Mouse (Mus musculus) CH12.LX (cell line): ENCODE measurements around the gene Mpz. TPM values are rescaled to one million over a fixed set of nuclear protein-coding genes. Genes with fewer than 3 reads are reported as not detected.
A peak's percentile ranks its signal among the peaks of the same experiment; 100 is the strongest.

Experiments used
- DNase-seq: peaks from one replicate; pipeline ENCODE4 v3.0.0-alpha.2; 2013; ENCODE audit errors: extremely low read depth
- H3K27ac ChIP-seq: 2 replicates; pipeline ENCODE4 v1.5.1; 2012; ENCODE audit warnings: low read depth, mild to moderate bottlenecking, control low read depth, moderate library complexity; ENCODE audit not compliant: insufficient read depth
- H3K27me3 ChIP-seq: replicated peaks from 2 replicates; pipeline ENCODE3; 2012; ENCODE audit warnings: inconsistent platforms
- H3K36me3 ChIP-seq, 2 experiments: replicated peaks in 1 of 2; 2 replicates each; pipeline versions ENCODE3 to v1.6.1; 2012; ENCODE audit warnings: inconsistent platforms in 1 of 2, low read length in 1 of 2, mild to moderate bottlenecking in 1 of 2, mixed read lengths in 1 of 2, moderate library complexity in 1 of 2; ENCODE audit not compliant: control insufficient read depth in 1 of 2, insufficient read depth in 1 of 2
- H3K4me1 ChIP-seq, 2 experiments: 2 replicates each; pipeline ENCODE4 v1.6.1; 2012; ENCODE audit warnings: inconsistent platforms in 1 of 2, moderate library complexity in 1 of 2; ENCODE audit not compliant: insufficient read depth in 2 of 2, control insufficient read depth in 1 of 2
- H3K4me2 ChIP-seq: 2 replicates; pipeline ENCODE4 v1.6.1; 2012; ENCODE audit warnings: low read depth, mild to moderate bottlenecking, control low read depth; ENCODE audit not compliant: poor library complexity, insufficient read depth, severe bottlenecking
- H3K4me3 ChIP-seq, 3 experiments: fragments of 150-350 bp in 1 of 3; sonication (generic) in 1 of 3; replicated peaks in 1 of 3; 2 replicates each; pipeline versions ENCODE3 to v1.5.1; 2011 to 2012; ENCODE audit warnings: low read depth in 2 of 3, low read length in 2 of 3, mild to moderate bottlenecking in 2 of 3, moderate library complexity in 2 of 3, control low read depth in 1 of 3, improper control_type of control experiment in 1 of 3, inconsistent platforms in 1 of 3, mixed read lengths in 1 of 3; ENCODE audit not compliant: poor library complexity in 1 of 3
- H3K79me2 ChIP-seq: replicated peaks from 2 replicates; pipeline ENCODE4 v1.6.1; 2012; ENCODE audit warnings: mild to moderate bottlenecking, moderate library complexity; ENCODE audit not compliant: control insufficient read depth, poor library complexity, insufficient read depth, severe bottlenecking; ENCODE audit errors: extremely low read depth
- H3K9ac ChIP-seq: 2 replicates; pipeline ENCODE4 v1.6.1; 2012; ENCODE audit warnings: low read depth, mild to moderate bottlenecking, control low read depth, moderate library complexity; ENCODE audit not compliant: insufficient read depth
- H3K9me3 ChIP-seq: replicated peaks from 2 replicates; pipeline ENCODE3; 2012; ENCODE audit warnings: low read length, inconsistent platforms, mixed read lengths
- BHLHE40 ChIP-seq: IDR thresholded peaks from 2 replicates; pipeline ENCODE4 v1.6.1; 2011; ENCODE audit warnings: mild to moderate bottlenecking, low read depth, low read length, improper control_type of control experiment
- CHD1 ChIP-seq: IDR thresholded peaks from 2 replicates; pipeline ENCODE4 v1.6.1; 2012; ENCODE audit warnings: low read depth, low read length, improper control_type of control experiment, inconsistent platforms
- CHD2 ChIP-seq: IDR thresholded peaks from 2 replicates; pipeline ENCODE4 v1.6.1; 2011; ENCODE audit warnings: low read length, improper control_type of control experiment
- CTCF ChIP-seq, 2 experiments: IDR thresholded peaks in 1 of 2; conservative IDR thresholded peaks in 1 of 2; 2 replicates each; pipeline ENCODE4 v1.5.1; 2011 to 2012; ENCODE audit warnings: low read depth in 2 of 2, low read length in 2 of 2, improper control_type of control experiment in 1 of 2, inconsistent platforms in 1 of 2, mild to moderate bottlenecking in 1 of 2, moderate library complexity in 1 of 2
- E2F4 ChIP-seq: IDR thresholded peaks from 2 replicates; pipeline ENCODE4 v1.6.1; 2011; ENCODE audit warnings: low read depth, low read length, improper control_type of control experiment; ENCODE audit not compliant: insufficient replicate concordance
- ELF1 ChIP-seq: IDR thresholded peaks from 2 replicates; pipeline ENCODE4 v1.6.1; 2014; ENCODE audit warnings: low read depth, mild to moderate bottlenecking, inconsistent platforms, low read length, improper control_type of control experiment
- EP300 ChIP-seq: IDR thresholded peaks from 2 replicates; pipeline ENCODE4 v1.6.1; 2011; ENCODE audit warnings: low read length, improper control_type of control experiment
- ETS1 ChIP-seq: conservative IDR thresholded peaks from 2 replicates; pipeline ENCODE4 v1.6.1; 2012; ENCODE audit warnings: low read depth, mild to moderate bottlenecking, inconsistent platforms, low read length, improper control_type of control experiment, moderate library complexity
- GABPA ChIP-seq: IDR thresholded peaks from 2 replicates; pipeline ENCODE4 v1.6.1; 2012; ENCODE audit warnings: low read depth, low read length, improper control_type of control experiment, inconsistent platforms; ENCODE audit not compliant: insufficient replicate concordance
- HCFC1 ChIP-seq: IDR thresholded peaks from 2 replicates; pipeline ENCODE4 v1.6.1; 2012; ENCODE audit warnings: low read depth, mild to moderate bottlenecking, inconsistent platforms, low read length, improper control_type of control experiment
- IRF4 ChIP-seq: IDR thresholded peaks from 2 replicates; pipeline ENCODE4 v1.6.1; 2014; ENCODE audit warnings: low read depth, mild to moderate bottlenecking, inconsistent platforms, low read length, improper control_type of control experiment
- JUN ChIP-seq: IDR thresholded peaks from 2 replicates; pipeline ENCODE4 v1.6.1; 2011; ENCODE audit warnings: low read depth, mild to moderate bottlenecking, low read length, improper control_type of control experiment, moderate library complexity; ENCODE audit not compliant: insufficient read depth
- JUND ChIP-seq: conservative IDR thresholded peaks from 2 replicates; pipeline ENCODE4 v1.6.1; 2011; ENCODE audit warnings: low read depth, low read length, improper control_type of control experiment
- KAT2A ChIP-seq: IDR thresholded peaks from 2 replicates; pipeline ENCODE4 v1.6.1; 2012; ENCODE audit warnings: low read length, improper control_type of control experiment, inconsistent platforms; ENCODE audit not compliant: insufficient replicate concordance
- MAFK ChIP-seq: IDR thresholded peaks from 2 replicates; pipeline ENCODE4 v1.6.1; 2011; ENCODE audit warnings: low read length, improper control_type of control experiment; ENCODE audit not compliant: insufficient replicate concordance
- MAX ChIP-seq: IDR thresholded peaks from 2 replicates; pipeline ENCODE4 v1.6.1; 2011; ENCODE audit warnings: low read length, improper control_type of control experiment
- MAZ ChIP-seq: IDR thresholded peaks from 2 replicates; pipeline ENCODE4 v1.6.1; 2012; ENCODE audit warnings: low read depth, mild to moderate bottlenecking, inconsistent platforms, low read length, improper control_type of control experiment, moderate library complexity
- MEF2A ChIP-seq: IDR thresholded peaks from 2 replicates; pipeline ENCODE4 v1.6.1; 2014; ENCODE audit warnings: low read depth, mild to moderate bottlenecking, inconsistent platforms, low read length, improper control_type of control experiment, borderline replicate concordance
- MYC ChIP-seq: IDR thresholded peaks from 2 replicates; pipeline ENCODE4 v1.6.1; 2011; ENCODE audit warnings: low read depth, mild to moderate bottlenecking, improper control_type of control experiment, low read length
- NELFE ChIP-seq: IDR thresholded peaks from 2 replicates; pipeline ENCODE4 v1.6.1; 2011; ENCODE audit warnings: low read depth, low read length, improper control_type of control experiment
- NRF1 ChIP-seq: IDR thresholded peaks from 2 replicates; pipeline ENCODE4 v1.6.1; 2014; ENCODE audit warnings: low read depth, mild to moderate bottlenecking, inconsistent platforms, low read length, improper control_type of control experiment, moderate library complexity
- POLR2A ChIP-seq: IDR thresholded peaks from 2 replicates; pipeline ENCODE4 v1.6.1; 2011; ENCODE audit warnings: low read depth, mild to moderate bottlenecking, improper control_type of control experiment, low read length
- POLR2AphosphoS2 ChIP-seq: IDR thresholded peaks from 2 replicates; pipeline ENCODE4 v1.6.1; 2011; ENCODE audit warnings: low read depth, low read length, improper control_type of control experiment
- RAD21 ChIP-seq: IDR thresholded peaks from 2 replicates; pipeline ENCODE4 v1.6.1; 2011; ENCODE audit warnings: low read depth, mild to moderate bottlenecking, low read length, improper control_type of control experiment, moderate library complexity
- RCOR1 ChIP-seq: conservative IDR thresholded peaks from 2 replicates; pipeline ENCODE4 v1.6.1; 2012; ENCODE audit warnings: low read depth, mild to moderate bottlenecking, inconsistent platforms, low read length, improper control_type of control experiment
- SIN3A ChIP-seq: IDR thresholded peaks from 2 replicates; pipeline ENCODE4 v1.6.1; 2012; ENCODE audit warnings: low read length, improper control_type of control experiment, inconsistent platforms
- SMC3 ChIP-seq: IDR thresholded peaks from 2 replicates; pipeline ENCODE4 v1.6.1; 2011; ENCODE audit warnings: low read depth, low read length, improper control_type of control experiment
- TBP ChIP-seq: conservative IDR thresholded peaks from 2 replicates; pipeline ENCODE4 v1.6.1; 2011; ENCODE audit warnings: low read depth, low read length, improper control_type of control experiment
- TCF12 ChIP-seq: IDR thresholded peaks from 2 replicates; pipeline ENCODE4 v1.6.1; 2014; ENCODE audit warnings: low read depth, mild to moderate bottlenecking, inconsistent platforms, low read length, improper control_type of control experiment
- UBTF ChIP-seq: IDR thresholded peaks from 2 replicates; pipeline ENCODE4 v1.6.1; 2012; ENCODE audit warnings: low read depth, mild to moderate bottlenecking, inconsistent platforms, low read length, improper control_type of control experiment, moderate library complexity
- USF1 ChIP-seq: IDR thresholded peaks from 2 replicates; pipeline ENCODE4 v1.6.1; 2014; ENCODE audit warnings: low read depth, mild to moderate bottlenecking, inconsistent platforms, low read length, improper control_type of control experiment
- USF2 ChIP-seq: conservative IDR thresholded peaks from 2 replicates; pipeline ENCODE4 v1.6.1; 2011; ENCODE audit warnings: low read depth, low read length, improper control_type of control experiment
- ZC3H11A ChIP-seq: IDR thresholded peaks from 2 replicates; pipeline ENCODE4 v1.6.1; 2012; ENCODE audit warnings: low read depth, mild to moderate bottlenecking, inconsistent platforms, low read length, improper control_type of control experiment
- ZKSCAN1 ChIP-seq: IDR thresholded peaks from 2 replicates; pipeline ENCODE4 v1.6.1; 2012; ENCODE audit warnings: low read depth, inconsistent platforms, low read length, improper control_type of control experiment, borderline replicate concordance
- ZMIZ1 ChIP-seq: IDR thresholded peaks from 2 replicates; pipeline ENCODE4 v1.6.1; 2012; ENCODE audit warnings: low read depth, mild to moderate bottlenecking, inconsistent platforms, low read length, improper control_type of control experiment
- dilution Hi-C: fragments of 300-500 bp; cut with MboI; formaldehyde crosslinking; loops from 2 replicates; pipeline ENCODE4 v1.14.3; 2020; ENCODE audit warnings: low sequenced_read_pairs; ENCODE audit not compliant: extremely low pct_unique_long_range_greater_than_20kb, extremely low pct_ligation_motif_present
- in situ Hi-C: fragments of 300-500 bp; cut with MboI; formaldehyde crosslinking; loops from 3 replicates; pipeline ENCODE4 v1.14.3; 2019; ENCODE audit warnings: low sequenced_read_pairs, low pct_ligation_motif_present, low pct_unique_long_range_greater_than_20kb, mixed read lengths
- polyA plus RNA-seq: library from polyadenylated mRNA; unstranded; fragments of >175 nt; gene quantifications from 2 replicates; pipeline ENCODE4 v1.2.1, GENCODE M21; 2012; ENCODE audit warnings: low read depth; ENCODE audit not compliant: insufficient read length
- total RNA-seq, 2 experiments: library from RNA; depleted of rRNA; stranded (reverse); fragments of 300-350 nt in 1 of 2; fragments of >200 nt in 1 of 2; gene quantifications; 2 replicates each; pipeline ENCODE4 v1.2.3; 2012 to 2014

Mpz gene
- total and polyA plus RNA-seq, 3 experiments: 0.21 to 0.49 TPM; not detected in 1

- Histone ChIP-seq H3K36me3 (no peaks in the 10 kb centered on the region), H3K4me3 (peak overlapping the region; percentile 56 to 66 (median 62)), H3K27ac (0 out of 2 replicates have a peak overlapping the region, but pooled peaks have one; percentile 10), H3K79me2 (no peaks in the 10 kb centered on the region), H3K9ac (peak overlapping the region; percentile 28; the same call in 1 of the 2 replicates), H3K9me3 (peaks cover 3% of the 10 kb centered on the region), H3K4me1 (peaks cover 0 to 12% of the 10 kb centered on the region in 2 experiments; a peak in 2 of 4 replicates), H3K4me2 (peak overlapping the region; percentile 92), H3K27me3 (no peaks in the 10 kb centered on the region)
- dilution Hi-C loops: no loop called here
- in situ Hi-C loops: loop anchor here (5.0 to 10.0 kb wide), 2 partner anchors 61 to 371 kb away; no protein-coding TSS in a partner anchor
- DNase-seq: peak; percentile 80
- TF ChIP-seq ZMIZ1 (no peak), USF2 (no peak), ZC3H11A (no peak), ZKSCAN1 (no peak), POLR2AphosphoS2 (no peak), E2F4 (no peak), BHLHE40 (no peak), MAX (peak; percentile 24; the same call in 1 of the 2 replicates), JUND (no peak), SMC3 (no peak), MEF2A (no peak), USF1 (no peak), MYC (no peak), JUN (no peak), CHD1 (0 out of 2 replicates have a peak, but pooled peaks have one; percentile 44), POLR2A (no peak), GABPA (no peak), ETS1 (no peak), MAZ (0 out of 2 replicates have a peak, but pooled peaks have one; percentile 24), RAD21 (no peak), CHD2 (no peak), MAFK (no peak), NRF1 (no peak), NELFE (no peak), IRF4 (no peak), ELF1 (no peak), TBP (no peak), HCFC1 (no peak), UBTF (0 out of 2 replicates have a peak, but pooled peaks have one; percentile 55), RCOR1 (no peak), TCF12 (no peak), SIN3A (peak; percentile 56), CTCF (conservative IDR thresholded peaks at IDR 0.05 in 1 of 2, IDR thresholded peaks at IDR 0.05 in 1 of 2; ENCODE audit: low read depth in 2 of 2, low read length in 2 of 2) (no peak), EP300 (no peak), KAT2A (no peak)
Measured at GRCm38 (mm10) chr1:171103179-171103840, 47.2 kb upstream of the Mpz start.
